Mouse (Mus musculus) liver, embryonic 14.5 days (tissue): ENCODE measurements around the gene Cyp4f39. TPM values are rescaled to one million over a fixed set of nuclear protein-coding genes. Genes with fewer than 3 reads are reported as not detected.

Source experiments
- ATAC-seq: fragments of 200-750 bp; cut with Nextera tagmentation; 2 replicates; pipeline ENCODE4 v1.8.0; 2017; ENCODE audit warnings: moderate number of reproducible peaks, mild to moderate bottlenecking, moderate library complexity; ENCODE audit not compliant: insufficient read depth
- DNase-seq, 3 experiments: peaks; one replicate each; pipeline ENCODE4 v3.0.0-alpha.2; 2012 to 2013; ENCODE audit warnings: low read depth in 3 of 3, low spot score in 3 of 3
- H3K27ac ChIP-seq: fragments of 300-500 bp; sonication (generic); 2 replicates; pipeline ENCODE4 v1.5.1; 2014; ENCODE audit warnings: moderate library complexity, mild to moderate bottlenecking, control low read depth, inconsistent platforms
- H3K27me3 ChIP-seq: fragments of 300-500 bp; sonication (generic); 2 replicates; pipeline ENCODE4 v1.6.1; 2014; ENCODE audit warnings: mild to moderate bottlenecking, low read length, moderate library complexity; ENCODE audit not compliant: control insufficient read depth, insufficient read depth
- H3K36me3 ChIP-seq: fragments of 300-500 bp; sonication (generic); replicated peaks from 2 replicates; pipeline ENCODE4 v1.6.1; 2014; ENCODE audit warnings: low read depth; ENCODE audit not compliant: control insufficient read depth, insufficient read depth
- H3K4me1 ChIP-seq, 2 experiments: fragments of 200-500 bp in 1 of 2; fragments of 300-500 bp in 1 of 2; sonication (generic) in 1 of 2; replicated peaks; 2 replicates each; pipeline ENCODE4 v1.6.1; 2012 to 2014; ENCODE audit warnings: antibody characterized with exemption in 1 of 2, inconsistent platforms in 1 of 2, low read length in 1 of 2; ENCODE audit not compliant: control insufficient read depth in 2 of 2, insufficient read depth in 2 of 2
- H3K4me2 ChIP-seq: fragments of 300-500 bp; sonication (generic); 2 replicates; pipeline ENCODE4 v1.6.1; 2014; ENCODE audit warnings: low read depth, mild to moderate bottlenecking, control low read depth, moderate library complexity
- H3K4me3 ChIP-seq, 2 experiments: fragments of 200-500 bp in 1 of 2; fragments of 300-500 bp in 1 of 2; sonication (generic) in 1 of 2; 2 replicates each; pipeline ENCODE4 v1.5.1; 2012 to 2014; ENCODE audit warnings: low read depth in 2 of 2, low read length in 2 of 2, mild to moderate bottlenecking in 2 of 2, control low read depth in 1 of 2, inconsistent platforms in 1 of 2, moderate library complexity in 1 of 2; ENCODE audit not compliant: insufficient read depth in 1 of 2
- H3K9ac ChIP-seq: fragments of 300-500 bp; sonication (generic); replicated peaks from 2 replicates; pipeline ENCODE4 v1.6.1; 2014; ENCODE audit warnings: mild to moderate bottlenecking, control low read depth, moderate library complexity
- H3K9me3 ChIP-seq: fragments of 300-500 bp; sonication (generic); 2 replicates; pipeline ENCODE4 v1.6.1; 2016; ENCODE audit warnings: low read length, mixed read lengths; ENCODE audit not compliant: control insufficient read depth
- CTCF ChIP-seq: IDR thresholded peaks from 2 replicates; pipeline ENCODE4 v1.5.1; 2016; ENCODE audit warnings: antibody characterized with exemption, low read depth, control low read depth
- EP300 ChIP-seq: IDR thresholded peaks from 2 replicates; pipeline ENCODE4 v1.6.1; 2016; ENCODE audit warnings: antibody characterized with exemption, low read depth
- WGBS: fragments of 180-500 bp; shearing (Covaris S2); extraction: QIAGEN DNeasy Blood & Tissue Kit; methylation state at CpG from one replicate; pipeline ENCODE4 v1.1.7; 2014; ENCODE audit not compliant: insufficient replicate concordance; 5-methylcytosine and 5-hydroxymethylcytosine counted together
- polyA plus RNA-seq, 2 experiments: library from polyadenylated mRNA; depleted of rRNA in 1 of 2; stranded (reverse) in 1 of 2; unstranded in 1 of 2; fragments of >200 nt; fragmentation: Nextera tagmentation in 1 of 2; extraction: Ambion mirVana in 1 of 2; gene quantifications; 2 replicates each; pipeline versions ENCODE4 v1.2.1 to v1.2.3; 2012 to 2014

The Cyp4f39 gene
- polyA plus RNA-seq, 2 experiments = 0.20 to 0.71 TPM

- H3K4me1 ChIP-seq = peaks cover 27 to 32% of the 10 kb centered on the region in 2 experiments
- H3K36me3 ChIP-seq = no peaks in the 10 kb centered on the region
- ATAC-seq (peak; percentile 86), DNase-seq (peak; percentile 28 to 38 (median 33))
- H3K9ac ChIP-seq = no peak overlapping the region; the same call in 1 of the 2 replicates
- H3K9me3 ChIP-seq = no peaks in the 10 kb centered on the region
- no peak overlapping the region for H3K4me3 ChIP-seq
- H3K27ac ChIP-seq = no peak overlapping the region
- H3K4me2 ChIP-seq = peak overlapping the region; percentile 42
- H3K27me3 ChIP-seq = no peaks in the 10 kb centered on the region; the same call in 1 of the 2 replicates
- WGBS = 2% methylated on average over 2 of the region's 2 CpGs
- TF ChIP-seq CTCF (no peak), EP300 (no peak)
Observed at GRCm38 (mm10) chr17:32454997-32455396, 2.5 kb downstream of the Cyp4f39 start.

- no peak overlapping the region for H3K9ac ChIP-seq
- TF ChIP-seq CTCF (no peak), EP300 (no peak)
- no peak overlapping the region for H3K27ac ChIP-seq
- no peak overlapping the region for H3K4me3 ChIP-seq
- no peak for ATAC-seq
- no peaks in the 10 kb centered on the region for H3K36me3 ChIP-seq
- H3K4me2 ChIP-seq = no peak overlapping the region
- no peak for DNase-seq
- WGBS = 42% methylated on average over 7 of the region's 7 CpGs
- H3K9me3 ChIP-seq = no peaks in the 10 kb centered on the region
- H3K27me3 ChIP-seq = no peaks in the 10 kb centered on the region
- H3K4me1 ChIP-seq = no peaks in the 10 kb centered on the region
Observed at GRCm38 (mm10) chr17:32468494-32468893, 16.0 kb downstream of the Cyp4f39 start.

- no peak for TF ChIP-seq CTCF
- no peak for TF ChIP-seq EP300
- 57% methylated on average over 4 of the region's 4 CpGs for WGBS
- Histone ChIP-seq H3K9ac (no peak overlapping the region), H3K27me3 (no peaks in the 10 kb centered on the region), H3K4me3 (no peak overlapping the region), H3K27ac (no peak overlapping the region), H3K4me2 (no peak overlapping the region), H3K4me1 (no peaks in the 10 kb centered on the region), H3K36me3 (no peaks in the 10 kb centered on the region), H3K9me3 (no peaks in the 10 kb centered on the region)
- no peak for DNase-seq
- no peak for ATAC-seq
Observed at GRCm38 (mm10) chr17:32470795-32471194, 18.3 kb downstream of the Cyp4f39 start.

- no peaks in the 10 kb centered on the region for H3K27me3 ChIP-seq
- no peaks in the 10 kb centered on the region for H3K36me3 ChIP-seq
- no peaks in the 10 kb centered on the region for H3K9me3 ChIP-seq
- DNase-seq (no peak), ATAC-seq (no peak)
- 47% methylated on average over 7 of the region's 7 CpGs for WGBS
- TF ChIP-seq CTCF (no peak), EP300 (no peak)
- no peak overlapping the region for H3K4me3 ChIP-seq
- H3K4me1 ChIP-seq = no peaks in the 10 kb centered on the region
- no peak overlapping the region for H3K9ac ChIP-seq
- no peak overlapping the region for H3K27ac ChIP-seq
- H3K4me2 ChIP-seq = no peak overlapping the region
Observed at GRCm38 (mm10) chr17:32472176-32472575, 19.7 kb downstream of the Cyp4f39 start.

DNA sequence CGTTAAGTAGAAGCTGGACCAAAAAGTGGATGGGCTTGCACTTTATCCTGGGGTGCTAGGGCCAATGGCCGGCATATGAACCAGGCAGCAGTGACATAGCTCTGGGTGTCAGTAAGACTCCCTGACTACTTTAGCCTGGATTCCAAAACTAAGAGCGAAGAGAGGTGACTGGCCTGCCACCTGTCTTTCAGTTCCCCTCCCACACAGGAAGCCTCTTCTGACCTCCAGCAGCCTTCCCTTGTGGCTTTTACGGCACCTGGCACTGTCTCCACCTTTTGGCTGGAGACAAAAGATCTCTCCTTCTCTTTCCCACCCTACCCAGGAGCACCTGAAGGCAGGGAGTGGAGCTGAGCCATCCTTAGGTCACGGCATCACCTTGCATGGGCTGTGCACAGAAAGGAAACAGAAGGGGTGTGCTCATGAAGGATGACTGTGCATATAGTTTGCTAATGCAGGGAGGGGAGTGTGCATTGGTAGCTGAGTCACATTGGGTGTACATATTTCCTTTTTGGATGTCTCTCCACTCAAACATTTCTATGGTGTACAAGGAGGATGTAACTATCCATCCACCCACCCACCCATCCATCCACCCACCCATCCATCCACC, 22.5 kb downstream of the Cyp4f39 start:
- Histone ChIP-seq H3K9ac (no peak overlapping the region), H3K4me1 (no peaks in the 10 kb centered on the region), H3K27me3 (no peaks in the 10 kb centered on the region), H3K4me2 (no peak overlapping the region), H3K4me3 (no peak overlapping the region), H3K27ac (no peak overlapping the region), H3K36me3 (no peaks in the 10 kb centered on the region), H3K9me3 (no peaks in the 10 kb centered on the region)
- TF ChIP-seq EP300 (no peak), CTCF (no peak)
- ATAC-seq (no peak), DNase-seq (no peak)
- 60% methylated on average over 5 of the region's 5 CpGs for WGBS
